Mouse (Mus musculus) layer of hippocampus, adult 8-10 months (tissue): ENCODE data around the gene Tsen34. TPM values are rescaled to one million over a fixed set of nuclear protein-coding genes. Genes with fewer than 3 reads are reported as not detected.
"Not testable (repeated sequence)": the region's sequence is repeated elsewhere in the genome, so short reads cannot be mapped to it uniquely, and the experiment has no call there.

Experiments
- DNase-seq, 2 experiments: peaks; one replicate each; pipeline ENCODE4 v3.0.0; 2022; ENCODE audit warnings: low spot score in 2 of 2
- total RNA-seq, 4 experiments: library from RNA; stranded (reverse); gene quantifications; 2 replicates each; pipeline ENCODE4 v1.2.4; 2022

The Tsen34 gene
- total RNA-seq, 4 experiments from 2014 or later = 81.0 to 88.0 (median 82.8) TPM

DNA sequence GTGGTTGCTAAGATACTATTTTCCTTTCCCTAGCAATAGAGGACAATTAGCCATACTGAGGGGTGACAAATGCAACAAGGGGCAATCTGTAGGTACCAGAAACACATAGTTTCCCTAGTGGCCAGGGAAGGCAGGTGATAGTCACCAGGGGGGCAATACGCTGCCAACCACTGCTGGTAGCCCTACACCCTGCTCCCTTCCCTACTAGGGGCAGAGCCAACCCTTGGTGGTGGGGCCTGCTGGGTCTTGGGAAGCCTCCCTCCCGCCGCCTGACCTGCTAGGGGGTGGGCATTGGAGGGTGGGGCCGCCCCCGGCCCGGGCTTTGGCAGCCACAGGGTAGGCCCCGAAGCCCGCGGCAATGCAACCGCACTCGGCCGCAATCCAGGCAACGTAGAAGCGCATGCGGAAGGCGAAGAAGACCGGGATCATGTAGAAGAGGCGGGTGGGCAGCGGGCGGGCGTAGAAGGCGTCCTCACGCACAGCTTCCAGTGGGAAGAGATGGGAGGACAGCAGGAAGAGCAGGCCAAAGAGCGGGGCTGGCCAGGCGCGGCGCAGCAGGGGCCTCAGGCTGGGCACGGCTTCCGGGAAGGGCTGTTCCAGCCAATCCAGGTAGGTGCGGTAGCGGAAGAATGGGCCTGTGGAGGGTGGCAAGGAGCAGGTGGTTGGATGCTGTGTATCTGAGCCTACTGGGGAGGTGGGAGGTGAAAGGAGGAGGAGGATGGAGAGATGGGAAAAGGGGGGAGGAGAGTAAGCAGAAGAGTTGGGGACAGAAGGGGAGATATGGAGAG lies 7.1 kb upstream of the Tsen34 start:
- DNase-seq = no peak

DNA sequence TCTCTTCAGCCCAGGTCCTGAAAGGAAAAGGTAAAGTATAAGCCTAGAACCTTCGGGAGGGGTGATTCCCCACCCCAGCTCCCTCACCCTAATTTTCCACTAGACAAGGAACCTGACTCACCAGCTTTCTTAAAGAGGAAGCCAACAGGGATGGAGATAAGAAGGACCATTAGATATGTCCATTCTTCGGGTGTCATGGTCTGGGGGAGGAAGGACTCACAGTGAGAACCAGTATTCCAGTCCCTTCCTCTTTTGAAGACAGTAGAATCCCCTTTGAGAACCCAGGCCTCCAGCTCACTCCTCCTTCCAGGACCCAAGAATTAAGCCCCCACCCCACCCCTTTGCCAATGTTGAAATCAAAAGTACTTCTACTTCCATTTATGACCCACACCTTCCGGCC lies 744 bp upstream of the Tsen34 start:
- DNase-seq = no peak

DNA sequence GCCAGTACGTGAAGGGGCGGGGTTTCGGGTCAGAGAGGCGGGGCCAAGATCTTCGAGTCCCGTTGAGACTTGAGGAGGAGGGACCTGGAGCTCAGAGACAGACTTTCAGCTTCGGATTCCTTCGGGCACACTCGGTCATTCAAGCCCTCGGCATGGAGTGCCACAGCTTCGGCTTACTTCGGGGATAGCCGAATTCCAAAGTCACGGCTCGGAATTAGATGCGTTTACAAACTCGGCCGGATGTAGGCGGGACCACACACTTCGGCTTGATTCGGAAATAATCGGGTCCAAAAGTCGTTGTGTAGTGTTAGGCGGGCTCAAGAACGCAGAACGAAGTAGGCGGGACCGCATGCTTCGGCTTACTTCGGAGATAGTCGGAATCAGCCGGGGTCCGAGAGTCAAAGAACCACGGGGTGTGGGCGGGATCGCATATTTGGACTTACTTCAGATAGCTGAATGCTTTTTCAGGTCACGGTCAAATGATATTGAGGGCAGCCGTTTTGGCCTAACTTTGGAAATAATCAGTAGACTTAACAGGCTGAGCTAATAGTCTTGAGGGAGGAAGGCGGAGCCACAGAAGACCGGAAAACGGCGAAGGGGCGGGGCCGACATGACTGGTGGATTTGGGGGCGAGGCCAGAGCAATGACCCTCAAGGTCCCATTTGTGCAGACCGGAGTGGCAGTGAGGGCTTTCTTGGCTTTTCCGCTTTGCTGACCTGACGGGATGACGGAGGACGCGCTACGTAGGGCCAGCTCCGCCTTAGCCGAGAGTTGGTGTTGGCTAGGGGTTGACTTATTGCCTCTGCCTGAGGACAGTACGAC lies 535 bp downstream of the Tsen34 start, which contains the start of gene Mboat7:
TSS of gene Mboat7 (minus strand) at position 537 of the 822 bp plus-strand sequence.
- peak; percentile 98 for DNase-seq

DNA sequence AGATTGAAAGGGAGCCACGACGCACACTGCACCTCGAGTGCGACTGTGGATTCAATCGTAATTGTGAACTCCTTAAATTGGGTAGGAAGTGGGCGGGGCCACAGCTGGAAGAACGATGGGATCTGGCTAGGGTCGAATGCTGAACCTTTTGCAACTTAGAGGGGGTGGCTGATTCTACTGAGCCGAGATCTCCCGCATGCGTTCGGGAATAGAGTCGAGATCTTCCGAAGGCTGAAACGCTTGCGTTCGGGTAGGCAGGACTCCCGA lies 1.1 kb downstream of the Tsen34 start:
- DNase-seq = no peak

DNA sequence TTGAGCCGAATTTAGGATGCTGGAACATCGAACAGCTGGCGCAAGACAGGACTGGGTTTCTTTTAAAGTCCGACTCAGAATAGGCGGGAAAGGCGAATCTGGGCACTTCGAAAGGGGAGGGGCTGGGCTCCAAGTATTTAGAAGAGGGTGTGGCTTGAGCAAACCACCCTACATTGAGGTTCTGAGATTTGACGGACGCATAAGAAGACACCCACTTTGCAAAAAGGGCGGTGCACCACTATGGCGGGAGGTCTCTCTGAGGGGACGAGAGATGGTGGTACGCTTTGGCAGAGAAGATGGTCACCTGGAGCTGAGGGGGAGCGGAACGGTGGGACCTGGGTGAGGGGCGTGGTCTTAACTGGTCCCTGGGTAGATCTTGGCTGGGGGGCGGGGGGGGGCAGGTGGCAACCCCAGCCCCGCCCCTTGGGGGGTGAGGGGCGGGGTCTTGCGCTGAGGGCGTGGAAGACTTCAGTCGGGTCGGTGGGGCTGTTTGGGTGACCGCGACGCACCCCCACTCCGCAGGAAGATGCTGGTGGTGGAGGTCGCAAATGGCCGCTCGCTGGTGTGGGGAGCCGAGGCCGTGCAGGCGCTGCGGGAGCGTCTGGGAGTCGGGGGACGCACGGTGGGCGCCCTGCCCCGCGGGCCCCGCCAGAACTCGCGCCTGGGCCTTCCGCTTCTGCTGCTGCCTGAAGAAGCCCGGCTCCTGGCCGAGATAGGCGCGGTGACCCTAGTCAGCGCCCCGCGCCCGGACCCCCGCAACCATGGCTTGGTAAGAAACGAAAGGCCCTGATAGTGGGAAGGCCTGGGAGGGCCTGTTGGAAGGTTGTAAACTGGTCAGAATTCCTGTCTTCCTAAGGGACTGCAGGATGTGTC lies 1.6 kb downstream of the Tsen34 start:
- DNase-seq = peak in 1 of 2 experiments; percentile 63

- DNase-seq = not testable (repeated sequence)
Measured at GRCm38 (mm10) chr7:3694949-3695305, 2.3 kb downstream of the Tsen34 start.

DNA sequence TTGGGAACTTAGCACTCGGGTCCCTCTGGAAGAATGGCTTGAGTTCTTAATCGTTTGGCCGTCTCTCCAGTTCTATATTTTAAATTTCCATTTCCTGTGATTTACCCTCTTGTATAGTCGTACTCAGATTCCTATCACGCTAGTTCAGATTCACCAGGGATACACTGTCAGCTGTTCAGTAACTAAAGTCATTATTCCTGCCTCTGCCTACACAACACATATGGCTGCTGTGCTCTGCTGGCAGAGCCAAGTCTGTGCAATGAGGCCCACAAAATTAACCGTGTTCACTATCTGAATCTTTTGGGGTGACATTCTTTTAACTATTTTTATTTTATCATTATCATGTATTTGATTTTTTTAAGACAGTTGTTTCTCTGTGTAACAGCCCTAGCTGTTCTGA lies 5.8 kb downstream of the Tsen34 start:
- DNase-seq = peak in 1 of 2 experiments; percentile 41

DNA sequence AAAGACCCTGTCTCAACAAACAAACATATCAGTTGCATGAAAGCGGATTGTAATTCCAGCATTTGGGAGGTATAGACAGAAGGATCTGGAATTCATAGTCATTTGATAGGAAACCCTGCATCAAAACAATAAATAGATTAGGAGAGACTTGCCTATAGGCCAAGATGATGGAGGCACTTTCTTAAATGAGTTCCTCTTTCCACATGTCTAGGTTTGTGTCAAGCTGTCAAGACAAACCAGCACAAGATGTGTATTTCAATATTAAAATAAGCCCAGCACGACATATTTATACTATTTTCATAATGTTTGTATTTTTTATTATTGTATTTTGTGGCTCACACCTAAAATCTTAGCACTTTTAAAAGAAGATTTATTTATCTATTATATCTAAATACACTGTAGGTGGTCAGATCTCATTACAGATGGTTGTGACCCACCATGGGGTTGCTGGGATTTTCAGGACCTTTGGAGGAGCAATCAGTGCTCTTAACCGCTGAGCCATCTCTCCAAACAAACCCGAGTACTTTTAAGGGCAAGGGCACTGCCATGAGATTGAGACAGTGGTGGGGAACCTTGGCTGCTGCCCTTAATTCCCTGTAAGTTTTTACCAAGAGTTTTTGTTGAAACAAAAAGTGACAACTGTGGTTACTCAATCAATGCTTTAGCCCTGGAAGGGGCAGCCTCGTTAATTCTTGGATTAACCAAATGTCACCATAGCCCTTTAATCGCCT lies 10.7 kb downstream of the Tsen34 start:
- no peak for DNase-seq

GRCm38 (mm10) chr7:3703879-3704441 lies 11.3 kb downstream of the Tsen34 start, which contains the start of gene Rps9:
Gene Rps9 (plus strand): TSS chr7:3703993.
- DNase-seq = peak; percentile 96 to 98

DNA sequence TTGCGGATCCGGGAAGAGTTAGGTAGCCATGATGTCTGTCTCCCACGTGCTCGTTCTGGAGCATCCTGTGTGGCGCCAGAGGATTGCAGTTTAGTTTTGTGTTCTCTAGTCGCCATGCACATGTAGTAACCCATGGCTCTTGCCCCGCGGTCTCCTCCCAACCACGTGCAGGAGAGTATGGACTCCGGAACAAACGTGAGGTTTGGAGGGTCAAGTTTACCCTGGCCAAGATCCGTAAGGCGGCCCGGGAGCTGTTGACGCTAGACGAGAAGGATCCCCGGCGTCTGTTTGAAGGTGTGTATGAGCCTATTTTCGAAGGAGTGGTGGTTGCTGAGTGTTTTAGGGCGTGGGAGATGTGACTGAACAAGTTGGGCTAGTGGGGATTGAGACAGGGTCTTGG lies 11.8 kb downstream of the Tsen34 start:
- DNase-seq = no peak

- DNase-seq = not testable (repeated sequence)
Measured at GRCm38 (mm10) chr7:3705461-3705860, 12.8 kb downstream of the Tsen34 start.

- DNase-seq = no peak
Measured at GRCm38 (mm10) chr7:3705911-3706310, 13.2 kb downstream of the Tsen34 start.

- DNase-seq = no peak
Measured at GRCm38 (mm10) chr7:3706343-3706934, 13.8 kb downstream of the Tsen34 start.

GRCm38 (mm10) chr7:3707027-3707426 lies 14.4 kb downstream of the Tsen34 start:
- DNase-seq = no peak

GRCm38 (mm10) chr7:3707568-3708413 lies 15.1 kb downstream of the Tsen34 start:
- DNase-seq = no peak

DNA sequence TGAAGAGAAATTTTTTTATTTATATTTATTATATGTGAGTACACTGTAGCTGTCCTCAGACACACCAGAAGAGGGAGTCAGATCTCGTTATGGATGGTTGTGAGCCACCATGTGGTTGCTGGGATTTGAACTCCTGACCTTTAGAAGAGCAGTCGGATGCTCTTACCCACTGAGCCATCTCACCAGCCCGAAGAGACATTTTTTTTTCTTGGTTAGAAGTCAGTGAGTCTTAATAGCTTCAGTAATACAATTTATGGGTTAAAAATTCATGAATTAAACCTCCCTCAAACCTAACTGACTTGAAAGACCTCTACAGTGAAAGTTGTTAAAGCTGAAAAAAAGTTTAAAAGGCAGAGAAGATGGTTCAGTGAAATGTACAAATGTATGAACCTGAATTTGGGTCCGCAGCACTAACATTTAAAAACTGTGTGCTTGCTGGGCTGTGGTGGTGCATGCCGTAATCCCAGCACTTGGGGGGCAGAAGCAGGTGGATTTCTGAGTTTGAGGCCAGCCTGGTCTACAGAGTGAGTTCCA lies 15.9 kb downstream of the Tsen34 start:
- DNase-seq = not testable (repeated sequence)

DNA sequence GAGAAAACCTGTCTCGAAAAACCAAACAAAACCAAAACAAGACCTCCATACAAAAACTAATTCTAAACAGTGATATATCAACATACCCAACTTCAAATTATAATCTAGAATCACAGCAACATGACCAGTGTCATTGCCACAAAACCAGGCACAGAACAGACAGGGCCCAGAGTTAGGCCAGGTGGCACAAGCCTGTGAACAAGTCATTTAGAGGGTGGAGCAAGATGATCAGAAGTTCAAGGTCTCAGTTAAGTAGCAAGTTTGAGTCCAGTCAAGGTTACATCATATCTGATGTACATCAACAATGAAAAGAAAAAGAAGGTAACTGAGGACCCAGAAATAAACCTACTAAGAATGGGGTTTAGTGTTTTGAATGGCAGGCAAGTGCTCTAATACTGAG lies 16.3 kb downstream of the Tsen34 start:
- DNase-seq = no peak

DNA sequence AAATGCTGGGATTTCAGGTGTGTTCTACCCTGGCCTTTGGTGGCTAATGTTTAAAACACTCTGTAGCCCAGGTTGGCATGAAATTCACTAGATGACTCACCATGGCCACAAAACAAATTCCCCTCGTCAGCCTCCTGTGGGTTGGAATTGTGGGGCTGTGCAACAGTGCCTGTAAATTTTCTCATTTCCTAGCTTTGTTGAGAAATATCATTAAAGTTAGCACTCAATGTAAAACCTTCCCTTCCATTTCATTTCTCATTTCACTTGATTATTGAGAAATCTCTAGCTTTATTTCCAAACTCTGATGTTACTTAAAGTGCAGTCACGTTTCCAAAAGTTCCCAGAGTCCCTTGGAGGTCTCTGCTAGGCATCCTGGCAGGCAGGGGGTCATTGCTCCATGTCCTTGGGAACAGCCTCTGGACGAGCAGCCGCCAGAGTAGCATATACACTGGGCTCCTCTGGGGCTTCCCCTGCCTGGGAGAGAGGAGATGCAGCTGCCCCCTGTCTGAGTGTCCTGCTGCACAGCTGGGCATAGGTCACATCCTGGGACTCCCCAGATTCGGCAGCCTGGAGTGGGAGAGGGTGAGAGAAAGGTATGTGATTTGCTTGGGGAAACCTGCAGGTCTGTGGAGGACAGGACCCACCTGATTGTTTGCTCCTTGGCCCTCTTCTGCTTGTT lies 19.7 kb downstream of the Tsen34 start:
- peak in 1 of 2 experiments; percentile 1 for DNase-seq
